Mouse (Mus musculus): ENCODE results near the gene Cir1.

- TF ChIP-seq POLR2AphosphoS2 (IDR thresholded peaks at IDR 0.05; ENCODE audit: insufficient read length, low read depth) (no peak), POLR2A (IDR thresholded peaks at IDR 0.05; ENCODE audit: insufficient read length, low read depth) (no peak), REST (IDR thresholded peaks at IDR 0.05; ENCODE audit: insufficient read depth, insufficient read length) (no peak), TCF12 (IDR thresholded peaks at IDR 0.05; ENCODE audit: insufficient read depth, poor library complexity, severe bottlenecking) (no peak), CEBPB (IDR thresholded peaks at IDR 0.05; ENCODE audit: insufficient read depth, poor library complexity, severe bottlenecking) (no peak), MYOD1 (IDR thresholded peaks at IDR 0.05; ENCODE audit: control insufficient read depth in 1 of 3, insufficient read length in 2 of 3, low read depth in 2 of 3) (no peak)
These were observed 40.9 kb downstream of the Cir1 start, which contains the start of gene Sp9 for GRCm38 (mm10) chr2:73271459-73272161.
